Mouse (Mus musculus): ENCODE data around the gene Pgm5.

- no peak for TF ChIP-seq CTCF (IDR thresholded peaks at IDR 0.05; ENCODE audit: control insufficient read depth, insufficient read depth, low read length)
- no peak for TF ChIP-seq POLR2A (IDR thresholded peaks at IDR 0.05; ENCODE audit: borderline replicate concordance, control insufficient read depth, low read depth, low read length)
These were observed 215.4 kb downstream of the Pgm5 start for GRCm38 (mm10) chr19:24646162-24646829.
